Mouse (Mus musculus): ENCODE data around the gene Cst8.

DNA sequence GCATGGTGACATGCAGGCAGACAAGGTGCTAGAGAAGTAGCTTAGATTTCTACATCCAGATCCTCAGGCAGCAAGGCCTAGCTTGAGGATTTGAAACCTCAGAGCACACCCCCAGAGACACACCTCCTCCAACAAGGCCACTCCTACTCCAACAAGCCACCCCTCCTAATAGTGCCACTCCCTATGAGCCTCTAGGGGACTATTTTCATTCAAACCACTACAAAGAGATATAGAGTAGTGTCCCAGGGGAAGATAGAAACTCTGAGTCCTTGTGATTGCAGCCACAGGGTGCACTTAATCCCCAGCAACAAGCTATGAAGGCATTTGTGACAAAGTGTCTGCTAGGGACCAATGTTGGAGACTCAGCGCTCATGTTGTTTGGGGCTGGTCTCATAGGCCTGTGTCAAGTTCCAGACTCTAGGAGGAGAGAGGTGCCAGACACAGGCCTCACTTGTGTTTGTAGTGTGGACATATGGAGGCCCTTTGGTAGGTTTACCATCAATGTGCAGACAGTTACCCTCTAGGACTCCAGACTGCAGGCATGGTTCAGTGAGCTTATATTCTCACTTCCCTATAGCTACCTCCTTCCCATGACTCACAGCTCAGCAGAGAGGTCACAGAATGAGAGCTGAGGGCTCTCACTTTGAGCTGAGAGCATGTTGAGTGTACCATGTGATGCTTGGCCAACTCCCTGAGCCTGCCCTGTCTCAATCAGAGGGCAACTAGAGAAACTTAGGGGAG is 34.8 kb upstream of the Cst8 start:
- TF ChIP-seq CTCF (IDR thresholded peaks at IDR 0.05; ENCODE audit: low read depth, low read length) (no peak), POLR2A (IDR thresholded peaks at IDR 0.05; ENCODE audit: insufficient read depth, low read length) (no peak)

All from ES-Bruce4 (cell line).